Mouse (Mus musculus): ENCODE measurements around the gene H1f0.
"Not testable (repeated sequence)": the region's sequence is repeated elsewhere in the genome, so short reads cannot be mapped to it uniquely, and the experiment has no call there.

Gene H1f0

GRCm38 (mm10) chr15:79003079-79003478, 25.2 kb upstream of the H1f0 start:
- no peak for DNase-seq (ENCODE audit: low read depth, low spot score)

- DNase-seq (ENCODE audit: low read depth, low spot score) = no peak
Measured at GRCm38 (mm10) chr15:79005581-79005980, 22.7 kb upstream of the H1f0 start.

- peak; percentile 73 for DNase-seq (ENCODE audit: low read depth, low spot score)
Measured at GRCm38 (mm10) chr15:79006638-79007037, 21.6 kb upstream of the H1f0 start.

GRCm38 (mm10) chr15:79007059-79007458, 21.2 kb upstream of the H1f0 start:
- no peak for DNase-seq (ENCODE audit: low read depth, low spot score)

- not testable (repeated sequence) for DNase-seq (ENCODE audit: low read depth, low spot score)
Measured at GRCm38 (mm10) chr15:79007836-79008235, 20.4 kb upstream of the H1f0 start.

GRCm38 (mm10) chr15:79009734-79010133, 18.5 kb upstream of the H1f0 start:
- no peak for DNase-seq (ENCODE audit: low read depth, low spot score)

- no peak for DNase-seq (ENCODE audit: low read depth, low spot score)
Measured at GRCm38 (mm10) chr15:79011550-79011949, 16.7 kb upstream of the H1f0 start.

GRCm38 (mm10) chr15:79013382-79013781, 14.9 kb upstream of the H1f0 start:
- DNase-seq (ENCODE audit: low read depth, low spot score) = no peak

- DNase-seq (ENCODE audit: low read depth, low spot score) = no peak
Measured at GRCm38 (mm10) chr15:79018191-79018590, 10.1 kb upstream of the H1f0 start.

GRCm38 (mm10) chr15:79018886-79019285, 9.4 kb upstream of the H1f0 start:
- DNase-seq (ENCODE audit: low read depth, low spot score) = no peak

GRCm38 (mm10) chr15:79022671-79023230, 5.5 kb upstream of the H1f0 start:
- no peak for DNase-seq (ENCODE audit: low read depth, low spot score)

- DNase-seq (ENCODE audit: low read depth, low spot score) = no peak
Measured at GRCm38 (mm10) chr15:79023366-79023765, 4.9 kb upstream of the H1f0 start.

GRCm38 (mm10) chr15:79025687-79026308, 2.5 kb upstream of the H1f0 start:
- peak; percentile 43 for DNase-seq (ENCODE audit: low read depth, low spot score)

GRCm38 (mm10) chr15:79026511-79027290, 1.5 kb upstream of the H1f0 start:
- no peak for DNase-seq (ENCODE audit: low read depth, low spot score)

- no peak for DNase-seq (ENCODE audit: low read depth, low spot score)
Measured at GRCm38 (mm10) chr15:79027291-79028205, 702 bp upstream of the H1f0 start.

GRCm38 (mm10) chr15:79028823-79029484, 704 bp downstream of the H1f0 start:
- no peak for DNase-seq (ENCODE audit: low read depth, low spot score)

GRCm38 (mm10) chr15:79029519-79030241, 1.4 kb downstream of the H1f0 start:
- no peak for DNase-seq (ENCODE audit: low read depth, low spot score)

- DNase-seq (ENCODE audit: low read depth, low spot score) = peak; percentile 97
Measured at GRCm38 (mm10) chr15:79030551-79031435, 2.5 kb downstream of the H1f0 start.

GRCm38 (mm10) chr15:79031908-79032307, 3.7 kb downstream of the H1f0 start:
- not testable (repeated sequence) for DNase-seq (ENCODE audit: low read depth, low spot score)
